Mouse (Mus musculus): Measurements from ENCODE around the gene Lifr. TPM values are rescaled to one million over a fixed set of nuclear protein-coding genes. Genes with fewer than 3 reads are reported as not detected.

Lifr gene
- polyA plus RNA-seq, 1 experiment from 2014 or later, result 29.9 TPM

GRCm38 (mm10) chr15:7154737-7155090 lies 64.3 kb downstream of the Lifr start:
- DNase-seq (ENCODE audit: low spot score), result no peak

- DNase-seq (ENCODE audit: low spot score), result no peak
These were observed 67.2 kb downstream of the Lifr start for GRCm38 (mm10) chr15:7157658-7158057.

GRCm38 (mm10) chr15:7159869-7160268 lies 69.5 kb downstream of the Lifr start:
- DNase-seq (ENCODE audit: low spot score), result no peak

GRCm38 (mm10) chr15:7160321-7160720 lies 69.9 kb downstream of the Lifr start:
- DNase-seq (ENCODE audit: low spot score), result no peak

- no peak for DNase-seq (ENCODE audit: low spot score)
These were observed 73.4 kb downstream of the Lifr start for GRCm38 (mm10) chr15:7163851-7164250.

- DNase-seq (ENCODE audit: low spot score), result no peak
These were observed 76.3 kb downstream of the Lifr start for GRCm38 (mm10) chr15:7166735-7167134.

GRCm38 (mm10) chr15:7167238-7167905 lies 77.0 kb downstream of the Lifr start:
- DNase-seq (ENCODE audit: low spot score), result no peak

- no peak for DNase-seq (ENCODE audit: low spot score)
These were observed 77.6 kb downstream of the Lifr start for GRCm38 (mm10) chr15:7167906-7168532.

- DNase-seq (ENCODE audit: low spot score), result no peak
These were observed 82.5 kb downstream of the Lifr start for GRCm38 (mm10) chr15:7172875-7173274.

- DNase-seq (ENCODE audit: low spot score), result no peak
These were observed 82.9 kb downstream of the Lifr start for GRCm38 (mm10) chr15:7173346-7173745.

GRCm38 (mm10) chr15:7173776-7174175 lies 83.4 kb downstream of the Lifr start:
- DNase-seq (ENCODE audit: low spot score), result no peak

GRCm38 (mm10) chr15:7180576-7180975 lies 90.2 kb downstream of the Lifr start:
- DNase-seq (ENCODE audit: low spot score), result no peak

GRCm38 (mm10) chr15:7187682-7188081 lies 97.3 kb downstream of the Lifr start:
- DNase-seq (ENCODE audit: low spot score), result no peak

GRCm38 (mm10) chr15:7189678-7190454 lies 99.5 kb downstream of the Lifr start:
- DNase-seq (ENCODE audit: low spot score), result no peak

GRCm38 (mm10) chr15:7191074-7191473 lies 100.7 kb downstream of the Lifr start:
- DNase-seq (ENCODE audit: low spot score), result no peak

GRCm38 (mm10) chr15:7192582-7192981 lies 102.2 kb downstream of the Lifr start:
- DNase-seq (ENCODE audit: low spot score), result no peak

- DNase-seq (ENCODE audit: low spot score), result no peak
These were observed 103.8 kb downstream of the Lifr start for GRCm38 (mm10) chr15:7194147-7194720.

- no peak for DNase-seq (ENCODE audit: low spot score)
These were observed 104.4 kb downstream of the Lifr start for GRCm38 (mm10) chr15:7194748-7195221.

GRCm38 (mm10) chr15:7197652-7198445 lies 107.4 kb downstream of the Lifr start:
- no peak for DNase-seq (ENCODE audit: low spot score)

- DNase-seq (ENCODE audit: low spot score), result no peak
These were observed 108.4 kb downstream of the Lifr start for GRCm38 (mm10) chr15:7198816-7199215.

- DNase-seq (ENCODE audit: low spot score), result no peak
These were observed 109.9 kb downstream of the Lifr start for GRCm38 (mm10) chr15:7200286-7200685.

Measured in thymus, postnatal 0 days (tissue).